Mouse (Mus musculus) kidney, adult 18-20 months (tissue): ENCODE data around the gene Hoxa2.

ENCODE experiments used
- DNase-seq: peaks from one replicate; pipeline ENCODE4 v3.0.0; 2021

Gene Hoxa2

DNA sequence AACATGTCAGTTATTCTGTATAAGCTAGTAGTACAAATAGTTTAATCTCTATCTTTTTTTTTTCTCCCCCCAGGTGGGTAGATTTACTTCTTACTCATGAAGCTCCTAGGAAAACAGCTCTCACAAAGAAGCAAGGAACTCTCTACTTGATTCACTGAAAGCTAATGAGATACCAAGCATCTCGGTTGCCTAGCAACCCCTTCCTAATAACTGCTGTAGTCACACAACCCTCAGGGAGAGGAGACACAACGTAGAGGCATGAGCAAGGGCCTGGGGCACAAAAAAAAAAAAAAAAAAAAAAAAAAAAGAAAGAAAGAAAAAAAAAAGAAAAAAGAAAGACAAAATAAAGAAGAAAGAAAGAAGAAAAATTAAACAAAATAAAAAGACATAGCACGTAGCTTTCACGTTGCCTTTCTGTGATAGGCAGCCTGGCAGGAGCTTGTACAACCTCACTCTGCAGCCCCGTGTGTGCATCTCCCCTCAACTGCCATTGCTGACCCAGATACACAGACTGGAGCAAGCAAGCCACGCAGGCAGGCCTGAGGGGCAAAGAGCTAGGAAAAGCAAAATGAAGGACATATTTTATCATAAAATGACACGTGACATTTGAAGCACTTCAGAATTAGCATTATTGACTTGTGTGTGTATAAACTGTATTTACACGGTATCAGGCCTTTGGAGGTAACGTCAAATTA, 26.6 kb downstream of the Hoxa2 start:
- DNase-seq = no peak

GRCm38 (mm10) chr6:52123673-52124072, 41.0 kb downstream of the Hoxa2 start:
- no peak for DNase-seq

DNA sequence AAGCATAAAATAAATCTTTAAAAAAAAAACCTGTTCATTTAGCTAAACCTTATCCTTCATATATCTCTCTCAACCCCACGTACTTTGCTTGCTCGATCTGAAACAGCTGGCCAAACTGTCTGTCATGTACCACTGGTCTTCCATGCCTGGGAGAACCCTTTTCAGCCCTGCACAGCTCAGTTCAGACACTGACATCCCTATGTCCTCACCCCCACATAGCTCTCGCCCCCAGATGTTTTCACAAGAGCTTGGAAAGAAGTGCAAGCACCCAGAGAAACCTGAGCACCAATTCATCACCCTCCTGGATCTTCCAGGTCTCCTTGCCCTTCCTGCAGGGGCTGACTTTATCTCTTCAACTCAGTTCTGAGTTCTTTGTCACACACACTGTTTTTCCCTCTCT, 43.5 kb downstream of the Hoxa2 start:
- no peak for DNase-seq

- DNase-seq = no peak
Measured at GRCm38 (mm10) chr6:52118903-52119635, 45.6 kb downstream of the Hoxa2 start.

- DNase-seq = no peak
Measured at GRCm38 (mm10) chr6:52115899-52116298, 48.7 kb downstream of the Hoxa2 start.
